Mouse (Mus musculus): ENCODE results near the gene Rsph3b. TPM values are rescaled to one million over a fixed set of nuclear protein-coding genes. Genes with fewer than 3 reads are reported as not detected.
"Not testable (repeated sequence)": the region's sequence is repeated elsewhere in the genome, so short reads cannot be mapped to it uniquely, and the experiment has no call there.

Gene Rsph3b
- polyA plus RNA-seq, 1 experiment: 9.0 TPM

DNA sequence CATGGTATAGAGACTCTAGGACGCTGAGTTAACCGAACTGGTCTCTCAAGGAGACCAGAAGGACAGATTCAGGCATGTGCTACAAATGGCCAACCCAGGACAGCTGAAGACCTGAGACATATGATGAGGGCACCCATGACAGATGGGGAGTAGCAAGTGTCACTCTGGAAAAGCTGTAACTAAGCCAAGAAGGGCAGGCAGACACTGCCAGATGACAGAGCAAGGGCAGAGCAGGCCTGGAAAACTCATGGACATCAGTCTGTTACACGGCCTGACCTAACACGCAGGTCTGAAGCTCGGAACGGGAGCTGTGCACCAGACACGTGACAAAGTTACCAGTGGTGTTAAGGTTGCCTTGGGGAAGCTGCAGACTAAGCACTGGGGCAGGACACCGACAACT is 10.4 kb upstream of the Rsph3b start:
- not testable (repeated sequence) for H3K4me3 ChIP-seq (ENCODE audit: extremely low read depth, insufficient read depth, insufficient read length); H3K27me3 ChIP-seq (ENCODE audit: control insufficient read depth, insufficient read depth, low read length); H3K4me1 ChIP-seq (ENCODE audit: control insufficient read depth, insufficient read depth, insufficient read length); H3K27ac ChIP-seq (ENCODE audit: insufficient read depth, low read length); H3K36me3 ChIP-seq (ENCODE audit: control insufficient read depth, insufficient read depth, low read length); DNase-seq (ENCODE audit: low read depth in 1 of 2, low spot score in 2 of 2)
- WGBS: 88% methylated on average over 7 of the region's 8 CpGs

DNA sequence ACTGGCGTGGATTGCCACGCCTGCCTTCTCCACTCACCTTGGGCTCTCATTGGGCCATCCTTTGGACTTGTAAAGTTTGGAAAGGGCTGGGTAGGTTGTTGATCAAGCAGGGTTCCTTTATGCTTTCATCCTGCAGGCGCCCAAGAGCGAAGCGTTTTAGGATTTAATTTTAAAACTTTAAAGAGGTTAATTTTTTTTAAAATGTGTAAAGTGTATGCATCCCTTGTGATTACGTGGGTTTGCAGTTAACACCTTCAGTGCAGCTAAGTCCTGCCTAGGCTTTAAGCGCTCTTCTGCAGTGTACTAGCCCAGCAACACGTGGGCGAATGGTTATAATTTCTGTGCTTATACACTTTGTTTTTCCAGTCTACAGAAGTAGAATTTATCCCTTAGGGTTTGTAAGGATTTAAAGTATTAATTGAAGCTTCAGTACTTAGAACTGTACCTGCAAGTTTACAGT is 317 bp upstream of the Rsph3b start:
- not testable (repeated sequence) for H3K27me3 ChIP-seq (ENCODE audit: control insufficient read depth, insufficient read depth, low read length); DNase-seq (ENCODE audit: low read depth in 1 of 2, low spot score in 2 of 2); H3K36me3 ChIP-seq (ENCODE audit: control insufficient read depth, insufficient read depth, low read length); H3K4me1 ChIP-seq (ENCODE audit: control insufficient read depth, insufficient read depth, insufficient read length)
- peak overlapping the region; percentile 72; the same call in 1 of the 2 replicates for H3K27ac ChIP-seq (ENCODE audit: insufficient read depth, low read length)
- H3K4me3 ChIP-seq (ENCODE audit: extremely low read depth, insufficient read depth, insufficient read length): peak overlapping the region; percentile 82; the same call in 1 of the 2 replicates
- WGBS: 5% methylated on average over 9 of the region's 9 CpGs

DNA sequence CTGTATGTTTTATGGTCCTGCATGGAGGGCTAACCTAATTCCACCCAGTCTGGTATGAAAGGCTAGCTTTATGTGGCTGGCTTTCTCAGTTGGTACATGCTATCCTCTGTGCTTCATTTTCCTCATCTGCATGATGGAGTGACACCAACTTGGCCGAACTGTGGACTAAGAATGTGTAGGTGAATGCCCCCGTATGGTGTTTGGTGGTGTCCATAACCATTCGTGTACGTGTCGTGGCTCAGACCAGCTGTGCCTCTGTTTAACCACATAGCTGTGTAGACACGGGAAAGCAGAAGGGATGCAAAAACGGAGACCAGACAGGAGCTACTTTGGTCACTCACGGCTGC is 872 bp downstream of the Rsph3b start:
- not testable (repeated sequence) for H3K4me1 ChIP-seq (ENCODE audit: control insufficient read depth, insufficient read depth, insufficient read length); DNase-seq (ENCODE audit: low read depth in 1 of 2, low spot score in 2 of 2); H3K27me3 ChIP-seq (ENCODE audit: control insufficient read depth, insufficient read depth, low read length); H3K36me3 ChIP-seq (ENCODE audit: control insufficient read depth, insufficient read depth, low read length); H3K27ac ChIP-seq (ENCODE audit: insufficient read depth, low read length)
- no CpG with 5 or more reads among the region's 8 CpGs for WGBS
- peak overlapping the region; percentile 82; the same call in 1 of the 2 replicates for H3K4me3 ChIP-seq (ENCODE audit: extremely low read depth, insufficient read depth, insufficient read length)

DNA sequence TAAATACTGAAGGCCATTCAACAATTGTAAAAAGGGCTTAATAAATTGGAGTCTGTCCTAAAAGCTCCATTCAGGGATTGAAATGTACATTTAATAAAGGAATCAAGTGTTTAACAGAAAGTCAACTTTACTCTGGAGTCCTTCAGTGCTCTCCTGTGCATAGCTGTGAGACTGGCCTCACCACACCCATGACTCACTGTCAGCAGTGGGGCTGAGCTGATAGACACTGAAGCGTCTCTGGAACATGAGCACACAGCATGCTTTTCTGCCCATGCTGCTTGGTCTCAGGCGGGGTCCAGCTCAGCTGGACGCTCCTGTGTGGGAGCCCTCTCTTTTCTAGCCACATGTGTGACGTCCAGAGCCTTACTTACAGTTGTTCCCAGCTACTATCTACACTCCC is 5.9 kb downstream of the Rsph3b start:
- H3K36me3 ChIP-seq (ENCODE audit: control insufficient read depth, insufficient read depth, low read length); H3K27me3 ChIP-seq (ENCODE audit: control insufficient read depth, insufficient read depth, low read length); H3K27ac ChIP-seq (ENCODE audit: insufficient read depth, low read length); DNase-seq (ENCODE audit: low read depth in 1 of 2, low spot score in 2 of 2); H3K4me3 ChIP-seq (ENCODE audit: extremely low read depth, insufficient read depth, insufficient read length); H3K4me1 ChIP-seq (ENCODE audit: control insufficient read depth, insufficient read depth, insufficient read length): not testable (repeated sequence)
- no CpG with 5 or more reads among the region's 4 CpGs for WGBS

DNA sequence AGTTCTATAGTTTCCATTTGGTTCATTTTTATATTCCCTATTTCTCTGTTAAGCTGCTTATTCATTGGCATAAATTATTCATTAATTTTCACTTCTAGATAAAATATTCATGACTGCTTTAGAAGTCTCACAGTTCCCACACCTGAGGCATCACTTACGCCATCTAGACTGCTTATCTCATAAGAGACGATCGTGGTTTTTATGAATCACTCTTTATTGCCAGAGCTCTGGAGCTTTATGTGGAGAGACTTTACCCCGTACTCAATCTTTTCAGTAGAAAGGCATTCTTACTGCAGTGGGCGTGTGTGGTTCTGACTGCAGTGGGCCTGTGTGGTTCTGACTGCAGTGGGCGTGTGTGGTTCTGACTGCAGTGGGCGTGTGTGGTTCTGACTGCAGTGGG is 16.9 kb downstream of the Rsph3b start:
- not testable (repeated sequence) for H3K27ac ChIP-seq (ENCODE audit: insufficient read depth, low read length); H3K36me3 ChIP-seq (ENCODE audit: control insufficient read depth, insufficient read depth, low read length); H3K4me1 ChIP-seq (ENCODE audit: control insufficient read depth, insufficient read depth, insufficient read length); DNase-seq (ENCODE audit: low read depth in 1 of 2, low spot score in 2 of 2); H3K27me3 ChIP-seq (ENCODE audit: control insufficient read depth, insufficient read depth, low read length); H3K4me3 ChIP-seq (ENCODE audit: extremely low read depth, insufficient read depth, insufficient read length)
- WGBS: 92% methylated on average over 7 of the region's 7 CpGs

DNA sequence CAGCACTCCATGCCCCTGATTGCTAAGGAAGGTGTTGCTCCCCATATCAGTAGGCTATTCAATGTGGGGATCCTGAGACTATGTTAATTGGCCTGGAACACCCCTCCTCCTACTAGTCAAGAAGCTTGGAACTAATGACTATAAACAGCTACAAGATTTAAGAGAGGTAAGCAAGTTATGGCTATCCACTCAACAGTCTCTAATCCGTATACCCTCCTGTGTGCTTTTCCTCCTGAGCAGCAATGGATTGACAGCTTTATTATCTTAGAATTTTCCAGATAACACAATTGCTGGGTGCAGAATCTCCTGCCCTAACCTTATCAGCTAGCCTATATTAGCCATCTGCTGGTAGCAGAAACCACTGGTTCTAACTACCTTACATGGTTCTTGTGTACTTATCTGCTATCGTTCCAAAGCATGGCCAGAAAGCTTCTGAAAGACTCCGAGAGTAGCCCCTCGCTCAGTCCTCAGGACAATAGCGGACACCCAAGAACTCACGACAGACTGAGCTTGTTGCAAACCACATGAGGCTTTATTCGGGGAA is 28.1 kb downstream of the Rsph3b start:
- 84% methylated on average over 7 of the region's 7 CpGs for WGBS
- not testable (repeated sequence) for H3K36me3 ChIP-seq (ENCODE audit: control insufficient read depth, insufficient read depth, low read length)

DNA sequence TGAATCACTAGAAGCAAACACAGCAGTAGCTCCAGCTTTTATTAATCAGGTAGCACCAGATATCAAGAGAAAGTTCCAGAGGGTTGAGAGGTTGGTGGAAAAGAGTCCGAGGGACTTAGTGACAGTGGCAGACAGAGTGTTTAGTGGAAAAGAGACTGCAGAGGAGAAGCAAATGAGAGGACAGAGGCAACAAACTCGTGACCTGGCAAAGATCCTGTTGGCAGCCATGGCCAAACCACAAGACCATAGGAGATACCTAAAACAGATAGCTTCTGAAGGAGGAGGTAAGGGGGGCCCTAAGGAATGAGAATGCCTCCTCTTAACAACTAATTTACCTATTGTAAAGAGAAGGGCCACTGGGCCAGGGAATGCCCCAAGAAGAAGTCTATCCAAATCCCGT is 29.1 kb downstream of the Rsph3b start:
- 82% methylated on average over 3 of the region's 3 CpGs for WGBS
- H3K4me3 ChIP-seq (ENCODE audit: extremely low read depth, insufficient read depth, insufficient read length); H3K4me1 ChIP-seq (ENCODE audit: control insufficient read depth, insufficient read depth, insufficient read length); H3K27me3 ChIP-seq (ENCODE audit: control insufficient read depth, insufficient read depth, low read length); H3K27ac ChIP-seq (ENCODE audit: insufficient read depth, low read length); H3K36me3 ChIP-seq (ENCODE audit: control insufficient read depth, insufficient read depth, low read length); DNase-seq (ENCODE audit: low read depth in 1 of 2, low spot score in 2 of 2): not testable (repeated sequence)

More for the DNA sequence above, 28.1 kb downstream of the Rsph3b start:
- H3K4me1 ChIP-seq (ENCODE audit: control insufficient read depth, insufficient read depth, insufficient read length); H3K4me3 ChIP-seq (ENCODE audit: extremely low read depth, insufficient read depth, insufficient read length); DNase-seq (ENCODE audit: low read depth in 1 of 2, low spot score in 2 of 2); H3K27ac ChIP-seq (ENCODE audit: insufficient read depth, low read length); H3K27me3 ChIP-seq (ENCODE audit: control insufficient read depth, insufficient read depth, low read length): not testable (repeated sequence)

DNA sequence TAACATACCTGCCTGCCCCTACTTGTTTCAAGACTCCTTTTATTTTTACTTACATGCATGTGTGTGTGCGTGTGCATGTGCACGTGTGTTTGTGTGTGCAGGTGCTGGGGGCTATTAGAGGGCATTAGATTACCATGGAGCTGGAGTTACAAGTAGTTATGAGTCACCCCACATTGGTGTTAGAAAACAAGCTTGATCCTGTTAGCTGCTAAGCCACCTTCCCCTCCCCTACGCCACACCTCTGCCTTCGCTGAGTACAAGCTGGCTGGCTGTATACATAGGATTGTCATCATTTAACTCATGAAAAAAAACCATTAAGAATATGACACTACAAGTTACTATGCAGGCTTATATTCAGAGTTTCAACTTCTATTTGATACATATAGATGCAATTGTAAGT is 33.2 kb downstream of the Rsph3b start:
- not testable (repeated sequence) for H3K36me3 ChIP-seq (ENCODE audit: control insufficient read depth, insufficient read depth, low read length); H3K27me3 ChIP-seq (ENCODE audit: control insufficient read depth, insufficient read depth, low read length); H3K27ac ChIP-seq (ENCODE audit: insufficient read depth, low read length); H3K4me3 ChIP-seq (ENCODE audit: extremely low read depth, insufficient read depth, insufficient read length); DNase-seq (ENCODE audit: low read depth in 1 of 2, low spot score in 2 of 2); H3K4me1 ChIP-seq (ENCODE audit: control insufficient read depth, insufficient read depth, insufficient read length)
- WGBS: 93% methylated on average over 4 of the region's 4 CpGs

DNA sequence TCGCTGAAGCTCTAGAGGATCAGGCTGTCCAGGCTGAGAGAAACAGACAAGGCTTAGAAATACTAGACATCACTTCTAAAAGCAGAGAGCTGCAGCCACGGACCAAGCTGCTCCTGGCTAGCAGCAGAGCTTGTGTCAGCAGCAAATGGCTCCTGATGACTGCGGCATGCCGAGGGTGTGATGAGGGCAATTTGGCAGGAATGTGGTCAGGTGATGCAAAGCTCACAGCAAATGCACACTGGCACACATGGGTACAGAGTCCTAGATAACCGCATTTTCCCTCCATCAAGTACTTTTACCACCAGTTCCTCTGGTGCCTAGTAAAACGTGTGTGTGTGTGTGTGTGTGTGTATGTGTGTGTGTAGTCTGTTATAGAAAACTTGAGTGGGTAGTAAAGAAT is 34.4 kb downstream of the Rsph3b start:
- H3K4me1 ChIP-seq (ENCODE audit: control insufficient read depth, insufficient read depth, insufficient read length); DNase-seq (ENCODE audit: low read depth in 1 of 2, low spot score in 2 of 2); H3K4me3 ChIP-seq (ENCODE audit: extremely low read depth, insufficient read depth, insufficient read length); H3K27me3 ChIP-seq (ENCODE audit: control insufficient read depth, insufficient read depth, low read length); H3K27ac ChIP-seq (ENCODE audit: insufficient read depth, low read length); H3K36me3 ChIP-seq (ENCODE audit: control insufficient read depth, insufficient read depth, low read length): not testable (repeated sequence)
- 98% methylated on average over 2 of the region's 6 CpGs for WGBS

DNA sequence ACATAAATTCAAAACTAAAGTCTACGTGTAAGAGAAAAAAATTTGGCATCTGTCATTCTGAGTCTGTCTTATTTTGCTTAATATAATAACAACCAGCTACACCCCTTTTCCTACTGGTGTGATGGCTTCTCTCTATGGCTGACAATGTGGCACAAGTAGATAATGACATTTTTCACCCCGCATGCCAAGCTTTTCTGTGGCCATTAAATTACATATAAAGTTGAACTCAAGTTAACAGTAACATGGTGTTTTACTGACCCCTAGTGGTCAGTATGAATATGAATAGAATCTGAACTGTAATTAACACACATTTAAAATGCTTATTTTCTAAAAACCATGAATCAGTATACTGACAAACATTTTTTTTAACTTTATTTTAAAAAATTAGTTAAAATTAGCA is 48.1 kb downstream of the Rsph3b start:
- not testable (repeated sequence) for H3K27me3 ChIP-seq (ENCODE audit: control insufficient read depth, insufficient read depth, low read length); H3K27ac ChIP-seq (ENCODE audit: insufficient read depth, low read length); DNase-seq (ENCODE audit: low read depth in 1 of 2, low spot score in 2 of 2); H3K4me1 ChIP-seq (ENCODE audit: control insufficient read depth, insufficient read depth, insufficient read length); H3K36me3 ChIP-seq (ENCODE audit: control insufficient read depth, insufficient read depth, low read length); H3K4me3 ChIP-seq (ENCODE audit: extremely low read depth, insufficient read depth, insufficient read length)
- WGBS: 80% methylated on average over 1 of the region's 2 CpGs

DNA sequence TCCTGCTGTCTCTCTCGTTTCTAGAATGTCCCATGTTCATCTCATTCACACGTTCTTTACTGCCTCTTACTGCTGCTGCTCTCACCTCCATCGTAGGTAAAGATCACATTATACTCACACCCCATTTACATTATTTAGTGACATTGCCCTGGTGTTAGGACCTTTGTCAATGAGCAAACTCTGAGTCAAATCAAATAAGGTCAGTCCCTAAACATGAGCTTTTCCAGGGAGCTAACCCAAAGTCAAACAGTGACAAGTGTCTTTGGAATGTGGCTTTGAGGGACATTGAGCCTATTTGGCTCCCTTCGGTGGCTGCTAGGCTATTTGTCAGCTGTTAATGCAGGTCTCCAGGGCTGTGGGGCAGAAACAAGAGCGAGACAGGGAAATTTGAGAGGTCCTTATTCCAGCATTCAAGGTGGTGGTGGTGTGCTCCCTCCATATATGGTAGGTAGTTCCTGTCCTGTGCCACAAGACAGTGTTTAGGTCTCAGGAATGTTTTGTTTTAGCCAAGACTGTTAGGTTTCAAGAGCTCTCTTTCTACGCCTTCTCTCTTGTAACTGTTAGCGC is 50.4 kb downstream of the Rsph3b start:
- H3K4me3 ChIP-seq (ENCODE audit: extremely low read depth, insufficient read depth, insufficient read length); DNase-seq (ENCODE audit: low read depth in 1 of 2, low spot score in 2 of 2); H3K27ac ChIP-seq (ENCODE audit: insufficient read depth, low read length); H3K36me3 ChIP-seq (ENCODE audit: control insufficient read depth, insufficient read depth, low read length); H3K4me1 ChIP-seq (ENCODE audit: control insufficient read depth, insufficient read depth, insufficient read length); H3K27me3 ChIP-seq (ENCODE audit: control insufficient read depth, insufficient read depth, low read length): not testable (repeated sequence)
- WGBS: 86% methylated on average over 7 of the region's 7 CpGs
